Mouse (Mus musculus): ENCODE results near the gene F5.
"Not testable (repeated sequence)": the region's sequence is repeated elsewhere in the genome, so short reads cannot be mapped to it uniquely, and the experiment has no call there.

DNA sequence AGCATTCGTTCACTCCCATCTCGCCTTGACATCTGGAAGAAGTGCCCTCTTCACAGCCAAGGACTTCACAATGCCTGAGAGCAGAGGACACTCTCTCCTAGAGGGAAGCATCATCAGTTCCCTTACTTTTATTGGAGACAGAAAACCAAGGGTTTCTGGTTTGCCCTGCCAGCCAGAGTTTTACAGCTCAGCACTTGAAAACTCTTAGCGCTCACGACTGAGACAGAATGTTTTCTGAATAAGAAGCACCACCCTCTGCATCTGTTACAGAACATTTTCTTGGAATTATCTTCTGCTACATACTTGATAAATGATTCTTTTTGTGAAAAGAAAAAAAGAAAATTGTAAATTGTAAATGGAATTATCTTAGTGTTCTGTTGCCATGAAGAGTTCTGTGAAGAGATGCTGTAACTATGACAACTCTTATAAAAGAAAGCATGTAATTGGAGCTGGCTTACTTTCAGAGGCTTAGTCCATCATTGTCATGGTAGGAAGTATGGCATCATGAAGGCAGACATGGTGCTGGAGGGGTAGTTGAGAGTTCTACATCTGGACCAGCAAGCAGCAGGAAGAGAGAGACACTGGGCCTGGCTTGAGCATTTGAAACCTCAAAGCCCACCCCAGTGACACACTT is 80.4 kb downstream of the F5 start:
- TF ChIP-seq CTCF (conservative IDR thresholded peaks at IDR 0.05; ENCODE audit: low read length); NANOG (IDR thresholded peaks at IDR 0.05; ENCODE audit: borderline replicate concordance, low read length): not testable (repeated sequence)

Data from E14TG2a.4 (cell line).